Mouse (Mus musculus) kidney, adult 2 months (tissue): ENCODE results near the gene Arpc3. TPM values are rescaled to one million over a fixed set of nuclear protein-coding genes. Genes with fewer than 3 reads are reported as not detected.

Experiments
- DNase-seq: peaks from one replicate; pipeline ENCODE4 v3.0.0; 2021
- H3K27ac ChIP-seq: fragments of 200-500 bp; 2 replicates; pipeline ENCODE4 v1.5.1; 2012; ENCODE audit warnings: low read depth, low read length, control low read depth, inconsistent platforms; ENCODE audit not compliant: insufficient read depth
- H3K27me3 ChIP-seq: fragments of 200-500 bp; replicated peaks from 2 replicates; pipeline ENCODE4 v1.6.1; 2012; ENCODE audit warnings: mild to moderate bottlenecking, moderate library complexity, low read length, inconsistent platforms; ENCODE audit not compliant: control insufficient read depth, insufficient read depth
- H3K36me3 ChIP-seq: fragments of 200-500 bp; 2 replicates; pipeline ENCODE4 v1.6.1; 2012; ENCODE audit warnings: mild to moderate bottlenecking, moderate library complexity, low read length, inconsistent platforms; ENCODE audit not compliant: control insufficient read depth, insufficient read depth
- H3K4me1 ChIP-seq: fragments of 200-500 bp; 2 replicates; pipeline ENCODE4 v1.6.1; 2011; ENCODE audit warnings: low read length; ENCODE audit not compliant: control insufficient read depth, insufficient read depth
- H3K4me3 ChIP-seq: fragments of 200-500 bp; 2 replicates; pipeline ENCODE4 v1.5.1; 2011; ENCODE audit warnings: mild to moderate bottlenecking, low read depth, low read length, control low read depth; ENCODE audit not compliant: insufficient read depth
- CTCF ChIP-seq: fragments of 200-500 bp; conservative IDR thresholded peaks from 2 replicates; pipeline ENCODE4 v1.5.1; 2011; ENCODE audit warnings: low read depth, mild to moderate bottlenecking, control low read depth, low read length, moderate library complexity, mixed read lengths; ENCODE audit not compliant: insufficient read depth, insufficient read length
- POLR2A ChIP-seq: fragments of 200-500 bp; IDR thresholded peaks from one replicate; pipeline ENCODE4 v1.6.1; 2011; ENCODE audit warnings: low read depth, low read length, control low read depth
- WGBS: fragments of 180-500 bp; shearing (Covaris S2); methylation state at CpG from one replicate; pipeline ENCODE4 v1.1.7; 2018; 5-methylcytosine and 5-hydroxymethylcytosine counted together
- polyA plus RNA-seq: library from polyadenylated mRNA; depleted of rRNA; stranded (reverse); fragments of >200 nt; gene quantifications from 2 replicates; pipeline ENCODE4 v1.2.3, GENCODE M21; 2012

Arpc3 gene
- polyA plus RNA-seq, 1 experiment = 195 TPM

GRCm38 (mm10) chr5:122371591-122372191, 20.0 kb upstream of the Arpc3 start, which contains the start of gene Gpn3:
TSS of gene Gpn3 (plus strand) at chr5:122371876.
- DNase-seq = no peak
- Histone ChIP-seq H3K27ac (peak within 1 kb of the TSS; percentile 67), H3K36me3 (no peaks in the 10 kb centered on the region), H3K4me1 (no peaks in the 10 kb centered on the region), H3K27me3 (no peaks in the 10 kb centered on the region), H3K4me3 (peak within 1 kb of the TSS; percentile 85)
- TF ChIP-seq CTCF (no peak), POLR2A (no peak)
- under 1% methylated on average over 41 of the region's 46 CpGs for WGBS

- Histone ChIP-seq H3K27me3 (no peaks in the 10 kb centered on the region), H3K4me3 (peak within 1 kb of the TSS; percentile 85), H3K36me3 (no peaks in the 10 kb centered on the region), H3K27ac (peak within 1 kb of the TSS; percentile 67), H3K4me1 (no peaks in the 10 kb centered on the region)
- DNase-seq = peak; percentile 100
- WGBS = under 1% methylated on average over 53 of the region's 53 CpGs
- TF ChIP-seq POLR2A (no peak), CTCF (no peak)
Measured at GRCm38 (mm10) chr5:122372192-122372769, 19.4 kb upstream of the Arpc3 start, which contains the start of gene Fam216a. TSS of gene Fam216a (minus strand) at chr5:122372364.

- no peaks in the 10 kb centered on the region for H3K27me3 ChIP-seq
- DNase-seq = no peak
- TF ChIP-seq CTCF (no peak), POLR2A (no peak)
- no peaks in the 10 kb centered on the region for H3K36me3 ChIP-seq
- peak overlapping the region; percentile 79 for H3K4me3 ChIP-seq
- H3K4me1 ChIP-seq = no peaks in the 10 kb centered on the region
- 12% methylated on average over 5 of the region's 5 CpGs for WGBS
- H3K27ac ChIP-seq = peak overlapping the region; percentile 67; the same call in 1 of the 2 replicates
Measured at GRCm38 (mm10) chr5:122372878-122373277, 18.8 kb upstream of the Arpc3 start.

GRCm38 (mm10) chr5:122377101-122377833, 14.4 kb upstream of the Arpc3 start:
- H3K27me3 ChIP-seq = no peaks in the 10 kb centered on the region
- no peaks in the 10 kb centered on the region for H3K4me1 ChIP-seq
- H3K27ac ChIP-seq = no peak overlapping the region
- H3K36me3 ChIP-seq = peaks cover 2% of the 10 kb centered on the region
- no peak for DNase-seq
- TF ChIP-seq POLR2A = no peak
- no peak for TF ChIP-seq CTCF
- WGBS = 88% methylated on average over 4 of the region's 4 CpGs
- no peak overlapping the region for H3K4me3 ChIP-seq

- WGBS = 94% methylated on average over 12 of the region's 12 CpGs
- H3K27me3 ChIP-seq = no peaks in the 10 kb centered on the region
- TF ChIP-seq POLR2A = no peak
- TF ChIP-seq CTCF = no peak
- H3K4me1 ChIP-seq = no peaks in the 10 kb centered on the region
- H3K27ac ChIP-seq = no peak overlapping the region
- H3K36me3 ChIP-seq = peaks cover 2% of the 10 kb centered on the region
- DNase-seq = no peak
- H3K4me3 ChIP-seq = no peak overlapping the region
Measured at GRCm38 (mm10) chr5:122378171-122378570, 13.5 kb upstream of the Arpc3 start.

- TF ChIP-seq CTCF (peak; percentile 94), POLR2A (no peak)
- Histone ChIP-seq H3K27ac (no peak overlapping the region), H3K27me3 (no peaks in the 10 kb centered on the region), H3K4me3 (no peak overlapping the region), H3K36me3 (peaks cover 2% of the 10 kb centered on the region), H3K4me1 (no peaks in the 10 kb centered on the region)
- WGBS = 42% methylated on average over 11 of the region's 11 CpGs
- DNase-seq = peak; percentile 78
Measured at GRCm38 (mm10) chr5:122379374-122380155, 12.1 kb upstream of the Arpc3 start.

GRCm38 (mm10) chr5:122390006-122390405, 1.7 kb upstream of the Arpc3 start:
- peaks cover 8% of the 10 kb centered on the region for H3K4me1 ChIP-seq
- no peak for TF ChIP-seq CTCF
- TF ChIP-seq POLR2A = no peak
- H3K27me3 ChIP-seq = no peaks in the 10 kb centered on the region
- no peaks in the 10 kb centered on the region for H3K36me3 ChIP-seq
- no peak for DNase-seq
- no peak overlapping the region for H3K27ac ChIP-seq
- WGBS = 92% methylated on average over 5 of the region's 5 CpGs
- H3K4me3 ChIP-seq = no peak overlapping the region
